ENCODE assay signal across 21 mouse cellular contexts in genomic region chr1:134510018-134510417, GRCm38 (mm10). TPM values are rescaled to one million over a fixed set of nuclear protein-coding genes. Genes with fewer than 3 reads are reported as not detected.
DNase-seq lines count a peak whose midpoint lies in the region; ATAC-seq and TF ChIP-seq lines count a peak whose summit lies in the region.
"Had no signal": no experiment of that assay in that cellular context is flagged by ENCODE, and none has a peak within 500 bp of the region (broad histone marks: within the 10 kb centered on the region; RNA-seq: fewer than 3 reads in every experiment).

No protein-coding gene starts in this region.

- DNase-seq in liver, postnatal 0 days: peak; percentile 40
- DNase-seq in liver: no peak
- peak; percentile 70 for DNase-seq in induced T-regulatory cell, adult 2 months (ENCODE audit: low read depth)
- peak; percentile 7 to 43 for DNase-seq in thymus, adult 18-20 months
- no peak for DNase-seq in spleen, postnatal 36 days (ENCODE audit: low spot score in 2 of 2)
- DNase-seq in kidney, postnatal 36 days: no peak
- DNase-seq in midbrain, embryonic 11.5 days (ENCODE audit: low spot score, missing footprints): no peak
- DNase-seq in gastrocnemius, postnatal 4 days (ENCODE audit: low spot score in 2 of 2): no peak
- DNase-seq: cerebellum, adult 9-11 months; kidney, adult 8-10 months; kidney, postnatal 4 days had no signal

- H3K9ac ChIP-seq in liver, postnatal 0 days (replicated peaks): no peak overlapping the region
- no peak overlapping the region for H3K9ac ChIP-seq in midbrain, embryonic 11.5 days (ENCODE audit: low read length)
- H3K9ac ChIP-seq: forebrain, embryonic 12.5 days; heart, embryonic 12.5 days; limb, embryonic 15.5 days had no signal

- TF ChIP-seq EP300 in liver, postnatal 0 days (IDR thresholded peaks at IDR 0.05; ENCODE audit: low read depth): no peak

- H3K4me1 ChIP-seq in liver, postnatal 0 days (ENCODE audit: insufficient read depth): 0 out of 2 replicates have a peak, but pooled peaks cover 6% of the 10 kb centered on the region
- H3K4me1 ChIP-seq in midbrain, embryonic 11.5 days (ENCODE audit: control insufficient read depth, insufficient read depth, low read length): no peaks in the 10 kb centered on the region

- H3K27me3 ChIP-seq in liver, postnatal 0 days (ENCODE audit: insufficient read depth, low read length): peaks cover 22% of the 10 kb centered on the region; the same call in 1 of the 2 replicates
- peaks cover 11% of the 10 kb centered on the region for H3K27me3 ChIP-seq in midbrain, embryonic 11.5 days (ENCODE audit: control insufficient read depth, insufficient read depth, low read length)

- no peaks in the 10 kb centered on the region for H3K9me3 ChIP-seq in liver, postnatal 0 days (ENCODE audit: low read length)
- no peaks in the 10 kb centered on the region for H3K9me3 ChIP-seq in midbrain, embryonic 11.5 days (ENCODE audit: control insufficient read depth, low read length)
- H3K9me3 ChIP-seq: forebrain, embryonic 12.5 days; heart, embryonic 12.5 days; limb, embryonic 15.5 days had no signal

- no peak for TF ChIP-seq CTCF in liver, postnatal 0 days (IDR thresholded peaks at IDR 0.05; ENCODE audit: low read depth)

- 0 out of 2 replicates have a peak, but pooled peaks have one; percentile 41 for ATAC-seq in liver, postnatal 0 days
- no peak for ATAC-seq in midbrain, embryonic 11.5 days (ENCODE audit: low FRiP score)
- ATAC-seq: hindbrain, postnatal 0 days; lung, postnatal 0 days had no signal

- peaks cover 20% of the 10 kb centered on the region for H3K36me3 ChIP-seq in liver, postnatal 0 days (replicated peaks; ENCODE audit: insufficient read depth, low read length)
- no peaks in the 10 kb centered on the region; the same call in 1 of the 2 replicates for H3K36me3 ChIP-seq in midbrain, embryonic 11.5 days (ENCODE audit: control insufficient read depth, insufficient read depth, low read length)

- no peak overlapping the region for H3K4me2 ChIP-seq in liver, postnatal 0 days (ENCODE audit: low read depth, low read length)
- H3K4me2 ChIP-seq in midbrain, embryonic 11.5 days: no peak overlapping the region
- H3K4me2 ChIP-seq: forebrain, embryonic 12.5 days; heart, embryonic 12.5 days; limb, embryonic 15.5 days had no signal

- H3K4me3 ChIP-seq in liver, postnatal 0 days (ENCODE audit: low read depth, low read length): no peak overlapping the region
- H3K4me3 ChIP-seq in midbrain, embryonic 11.5 days (ENCODE audit: low read depth, low read length): no peak overlapping the region
- H3K4me3 ChIP-seq: forebrain, embryonic 12.5 days; heart, embryonic 12.5 days; limb, embryonic 15.5 days had no signal

- H3K27ac ChIP-seq in liver, postnatal 0 days (ENCODE audit: low read depth): 0 out of 2 replicates have a peak overlapping the region, but pooled peaks have one; percentile 11
- no peak overlapping the region for H3K27ac ChIP-seq in midbrain, embryonic 11.5 days (ENCODE audit: low read depth, low read length)
- H3K27ac ChIP-seq: forebrain, embryonic 12.5 days; hindbrain, postnatal 0 days; limb, embryonic 15.5 days had no signal

- 23% methylated on average over 7 of the region's 7 CpGs for WGBS in liver, postnatal 0 days (ENCODE audit: insufficient replicate concordance)
- WGBS in midbrain, embryonic 11.5 days: 64% methylated on average over 7 of the region's 7 CpGs

RNA-seq across cellular contexts. Expression of gene Rabif, which starts 15.6 kb away (rescaled TPM):
- polyA plus RNA-seq in liver, postnatal 0 days (2015; fragmentation: Nextera tagmentation; extraction: Ambion mirVana): 12.4 and 13.2 TPM in 2 replicates
- polyA plus RNA-seq in midbrain, embryonic 11.5 days (2014; fragmentation: Nextera tagmentation; extraction: Ambion mirVana): 47.4 and 48.1 TPM in 2 replicates
- 10 to 100 TPM; 12.0 to 13.5 TPM for total RNA-seq in gastrocnemius, postnatal 4 days (2021)

RNA-seq across cellular contexts. Expression of gene Mgat4e, which starts 39.5 kb away (rescaled TPM):
- not detected in 2 replicates for polyA plus RNA-seq in liver, postnatal 0 days (2015; fragmentation: Nextera tagmentation; extraction: Ambion mirVana)
- not detected in 2 replicates for polyA plus RNA-seq in midbrain, embryonic 11.5 days (2014; fragmentation: Nextera tagmentation; extraction: Ambion mirVana)
- total RNA-seq in gastrocnemius, postnatal 4 days (2021): not detected
- total RNA-seq: heart, postnatal 25 days; hindbrain, postnatal 0 days; layer of hippocampus, postnatal 10 days; left cerebral cortex, postnatal 14 days; megakaryocyte-erythroid progenitor cell, adult 5-6 weeks had no signal
- polyA plus RNA-seq: forebrain, embryonic 12.5 days; heart, embryonic 12.5 days; hindbrain, postnatal 0 days; limb, embryonic 15.5 days; lung, postnatal 0 days; neural tube, embryonic 14.5 days had no signal

RNA-seq across cellular contexts. Expression of gene Kdm5b, which starts 50.0 kb away (rescaled TPM):
- 5.8 and 6.4 TPM in 2 replicates for polyA plus RNA-seq in liver, postnatal 0 days (2015; fragmentation: Nextera tagmentation; extraction: Ambion mirVana)
- polyA plus RNA-seq in midbrain, embryonic 11.5 days (2014; fragmentation: Nextera tagmentation; extraction: Ambion mirVana): 74.0 and 85.3 TPM in 2 replicates
- 10 to 100 TPM; 32.8 to 37.6 TPM for total RNA-seq in gastrocnemius, postnatal 4 days (2021)

RNA-seq across cellular contexts. Expression of gene Klhl12, which starts 54.7 kb away (rescaled TPM):
- 12.3 and 13.2 TPM in 2 replicates for polyA plus RNA-seq in liver, postnatal 0 days (2015; fragmentation: Nextera tagmentation; extraction: Ambion mirVana)
- 31.0 and 31.7 TPM in 2 replicates for polyA plus RNA-seq in midbrain, embryonic 11.5 days (2014; fragmentation: Nextera tagmentation; extraction: Ambion mirVana)
- total RNA-seq in gastrocnemius, postnatal 4 days (2021): 10 to 100 TPM; 12.5 to 16.1 TPM

Comparison
In these comparisons a context has a peak if more than half of its experiments do, and no peak if none do; other contexts are left out.
1. DNase-seq: peak in liver, postnatal 0 days (single experiment), induced T-regulatory cell, adult 2 months (single experiment) and thymus, adult 18-20 months (2 of 2); none in liver (single experiment), spleen, postnatal 36 days (0 of 2), kidney, postnatal 36 days (0 of 2), midbrain, embryonic 11.5 days (single experiment) and gastrocnemius, postnatal 4 days (0 of 2).
2. RNA of gene Kdm5b, which starts 50.0 kb away (polyA plus RNA-seq): 74.0 to 85.3 TPM in midbrain, embryonic 11.5 days; 5.8 to 6.4 TPM in liver, postnatal 0 days; every median in the first group is over 10 times any median in the second.